Mouse (Mus musculus) liver, embryonic 14.5 days (tissue): Measurements from ENCODE around the gene Mymx.
A peak's percentile ranks its signal among the peaks of the same experiment; 100 is the strongest.

Experiments used
- CTCF ChIP-seq: IDR thresholded peaks from 2 replicates; pipeline ENCODE4 v1.5.1; 2016; ENCODE audit warnings: antibody characterized with exemption, low read depth, control low read depth
- EP300 ChIP-seq: IDR thresholded peaks from 2 replicates; pipeline ENCODE4 v1.6.1; 2016; ENCODE audit warnings: antibody characterized with exemption, low read depth

DNA sequence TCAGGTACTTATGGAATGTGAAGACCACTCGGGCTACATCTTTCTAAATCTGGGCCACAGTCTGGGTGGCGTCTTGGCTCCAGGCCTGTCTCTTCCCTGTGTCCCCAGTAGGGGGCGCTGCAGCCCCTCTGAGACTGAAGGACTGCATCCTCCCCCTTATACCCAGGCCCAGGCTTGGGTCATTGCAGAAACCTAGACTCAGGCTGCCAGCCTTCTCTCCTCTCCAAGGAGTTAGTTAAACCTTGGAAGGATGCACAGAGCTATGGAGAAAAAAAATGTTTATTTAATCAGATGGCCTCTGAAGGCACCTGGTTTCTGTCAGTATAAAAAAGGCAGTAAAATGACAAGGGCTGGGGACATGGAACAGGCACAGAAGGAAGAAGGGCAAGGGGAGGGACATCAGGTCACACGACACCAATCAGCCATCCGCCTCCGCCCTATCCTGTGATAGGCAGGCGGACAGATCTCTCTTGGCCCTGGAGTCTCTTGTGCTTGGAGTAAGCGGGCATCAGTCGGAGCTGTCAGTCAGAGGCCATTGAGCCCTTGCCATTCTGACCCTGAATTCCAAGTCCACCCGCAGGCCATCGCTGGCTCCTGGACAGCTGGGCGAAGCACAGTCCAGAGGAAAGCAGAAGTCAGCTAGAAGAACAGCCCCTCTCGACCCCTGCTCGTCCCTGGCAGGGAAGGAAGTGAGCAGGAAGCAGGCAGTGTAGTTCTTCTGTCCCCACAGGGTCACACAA, 16.8 kb downstream of the Mymx start:
- TF ChIP-seq EP300 (no peak), CTCF (peak; percentile 95)
